Mouse (Mus musculus): ENCODE measurements around the gene Fam57b.

GRCm38 (mm10) chr7:126868003-126868402 lies 70.5 kb downstream of the Fam57b start:
- no peak for TF ChIP-seq ZNF384 (IDR thresholded peaks at IDR 0.05; ENCODE audit: low read depth, low read length)
- no peak for TF ChIP-seq HCFC1 (IDR thresholded peaks at IDR 0.05; ENCODE audit: borderline replicate concordance, insufficient read depth, low read length)
- TF ChIP-seq CHD2 (IDR thresholded peaks at IDR 0.05; ENCODE audit: low read depth, low read length) = no peak

Data from ES-E14 (cell line).